ENCODE assay signal across 16 mouse cellular contexts in genomic region chr3:147967866-147968265, GRCm38 (mm10).
DNase-seq lines count a peak whose midpoint lies in the region; ATAC-seq lines count a peak whose summit lies in the region.
"Had no signal": no experiment of that assay in that cellular context is flagged by ENCODE, and none has a peak within 500 bp of the region (broad histone marks: within the 10 kb centered on the region; RNA-seq: fewer than 3 reads in every experiment).

No protein-coding gene starts in this region.

- 38% methylated on average over 9 of the region's 9 CpGs for WGBS in forebrain, embryonic 10.5 days
- 39% methylated on average over 9 of the region's 9 CpGs for WGBS in forebrain, embryonic 12.5 days
- 19% methylated on average over 9 of the region's 9 CpGs for WGBS in hindbrain, embryonic 12.5 days
- 15% methylated on average over 9 of the region's 9 CpGs for WGBS in midbrain, embryonic 13.5 days

- peaks cover 46% of the 10 kb centered on the region for H3K4me1 ChIP-seq in forebrain, embryonic 10.5 days
- peaks cover 46% of the 10 kb centered on the region for H3K4me1 ChIP-seq in forebrain, embryonic 12.5 days
- H3K4me1 ChIP-seq in hindbrain, embryonic 12.5 days: peaks cover 20% of the 10 kb centered on the region
- peaks cover 54% of the 10 kb centered on the region for H3K4me1 ChIP-seq in midbrain, embryonic 13.5 days (replicated peaks)
- H3K4me1 ChIP-seq: kidney, embryonic 15.5 days; lung, embryonic 15.5 days had no signal

- H3K4me2 ChIP-seq in forebrain, embryonic 12.5 days: no peak overlapping the region
- peak overlapping the region; percentile 1; the same call in 1 of the 2 replicates for H3K4me2 ChIP-seq in hindbrain, embryonic 12.5 days (replicated peaks)
- H3K4me2 ChIP-seq in midbrain, embryonic 13.5 days (replicated peaks): peak overlapping the region; percentile 42
- H3K4me2 ChIP-seq: heart, embryonic 15.5 days; kidney, embryonic 15.5 days; lung, embryonic 15.5 days had no signal

- H3K4me3 ChIP-seq in forebrain, embryonic 10.5 days: no peak overlapping the region
- H3K4me3 ChIP-seq in forebrain, embryonic 12.5 days (replicated peaks): no peak overlapping the region
- H3K4me3 ChIP-seq in hindbrain, embryonic 12.5 days: no peak overlapping the region
- no peak overlapping the region for H3K4me3 ChIP-seq in midbrain, embryonic 13.5 days (replicated peaks)
- H3K4me3 ChIP-seq: heart, embryonic 15.5 days; kidney, embryonic 15.5 days; lung, embryonic 15.5 days had no signal

- no peak for ATAC-seq in forebrain, embryonic 12.5 days (ENCODE audit: low FRiP score)
- ATAC-seq in hindbrain, embryonic 12.5 days (ENCODE audit: low FRiP score): peak; percentile 80
- peak; percentile 89 for ATAC-seq in midbrain, embryonic 13.5 days
- ATAC-seq: inflammation-experienced regulatory T-cells, adult 6 months had no signal

- H3K9ac ChIP-seq in forebrain, embryonic 12.5 days: no peak overlapping the region
- H3K9ac ChIP-seq in hindbrain, embryonic 12.5 days: no peak overlapping the region
- H3K9ac ChIP-seq in midbrain, embryonic 13.5 days (replicated peaks): no peak overlapping the region; the same call in 1 of the 2 replicates
- H3K9ac ChIP-seq: heart, embryonic 15.5 days; kidney, embryonic 15.5 days; lung, embryonic 15.5 days had no signal

- H3K9me3 ChIP-seq in forebrain, embryonic 10.5 days: no peaks in the 10 kb centered on the region
- H3K9me3 ChIP-seq in forebrain, embryonic 12.5 days: no peaks in the 10 kb centered on the region
- H3K9me3 ChIP-seq in hindbrain, embryonic 12.5 days (replicated peaks): no peaks in the 10 kb centered on the region
- H3K9me3 ChIP-seq in midbrain, embryonic 13.5 days: no peaks in the 10 kb centered on the region
- H3K9me3 ChIP-seq: heart, embryonic 15.5 days; kidney, embryonic 15.5 days; lung, embryonic 15.5 days had no signal

- H3K36me3 ChIP-seq in forebrain, embryonic 10.5 days (replicated peaks): no peaks in the 10 kb centered on the region
- H3K36me3 ChIP-seq in forebrain, embryonic 12.5 days (replicated peaks): no peaks in the 10 kb centered on the region
- no peaks in the 10 kb centered on the region for H3K36me3 ChIP-seq in hindbrain, embryonic 12.5 days
- H3K36me3 ChIP-seq in midbrain, embryonic 13.5 days: no peaks in the 10 kb centered on the region
- H3K36me3 ChIP-seq: heart, embryonic 15.5 days; kidney, embryonic 15.5 days; lung, embryonic 15.5 days had no signal

- DNase-seq in forebrain, embryonic 10.5 days (ENCODE audit: extremely low spot score, low spot score): no peak
- peak; percentile 51 for DNase-seq in retina, postnatal 1 day
- no peak for DNase-seq in ovary, postnatal 10 days (ENCODE audit: low spot score)
- no peak for DNase-seq in cerebellum, adult 11 months
- DNase-seq in layer of hippocampus, adult 18-20 months (ENCODE audit: low spot score in 2 of 2): no peak
- DNase-seq: adrenal gland, adult 2 months; cerebellum, postnatal 36 days; heart, adult 11 months; right cerebral cortex, postnatal 14 days had no signal

- no peaks in the 10 kb centered on the region; the same call in 1 of the 2 replicates for H3K27me3 ChIP-seq in forebrain, embryonic 10.5 days (ENCODE audit: poor library complexity, severe bottlenecking)
- peaks cover under 1% of the 10 kb centered on the region; the same call in 1 of the 2 replicates for H3K27me3 ChIP-seq in forebrain, embryonic 12.5 days
- H3K27me3 ChIP-seq in hindbrain, embryonic 12.5 days: 0 out of 2 replicates have a peak, but pooled peaks cover under 1% of the 10 kb centered on the region
- H3K27me3 ChIP-seq in midbrain, embryonic 13.5 days: peaks cover 3% of the 10 kb centered on the region
- H3K27me3 ChIP-seq: heart, embryonic 15.5 days; kidney, embryonic 15.5 days; lung, embryonic 15.5 days had no signal

- H3K27ac ChIP-seq in forebrain, embryonic 10.5 days: peak overlapping the region; percentile 54; the same call in 1 of the 2 replicates
- no peak overlapping the region for H3K27ac ChIP-seq in forebrain, embryonic 12.5 days
- H3K27ac ChIP-seq in hindbrain, embryonic 12.5 days: 0 out of 2 replicates have a peak overlapping the region, but pooled peaks have one; percentile 35
- H3K27ac ChIP-seq in midbrain, embryonic 13.5 days: peak overlapping the region; percentile 73
- H3K27ac ChIP-seq: heart, embryonic 15.5 days; kidney, embryonic 15.5 days; lung, embryonic 15.5 days had no signal
